Mouse (Mus musculus) midbrain, postnatal 0 days (tissue): ENCODE measurements around the gene Prkab2. TPM values are rescaled to one million over a fixed set of nuclear protein-coding genes. Genes with fewer than 3 reads are reported as not detected.

Source experiments
- ATAC-seq: fragments of 200-750 bp; cut with Nextera tagmentation; 2 replicates; pipeline ENCODE4 v1.8.0; 2017; ENCODE audit warnings: moderate number of reproducible peaks, mild to moderate bottlenecking, moderate TSS enrichment, moderate library complexity; ENCODE audit not compliant: low FRiP score
- DNase-seq: peaks from one replicate; pipeline ENCODE4 v3.0.0-alpha.2; 2015; ENCODE audit warnings: low spot score
- H3K27ac ChIP-seq: fragments of 300-500 bp; sonication (generic); 2 replicates; pipeline ENCODE4 v1.5.1; 2014; ENCODE audit warnings: low read depth, mild to moderate bottlenecking, low read length, mixed read lengths
- H3K27me3 ChIP-seq: fragments of 300-500 bp; sonication (generic); 2 replicates; pipeline ENCODE4 v1.6.1; 2014; ENCODE audit warnings: low read length, control low read depth, mixed read lengths; ENCODE audit not compliant: insufficient read depth
- H3K36me3 ChIP-seq: fragments of 300-500 bp; sonication (generic); 2 replicates; pipeline ENCODE4 v1.6.1; 2014; ENCODE audit warnings: low read length, control low read depth, mixed read lengths; ENCODE audit not compliant: insufficient read depth
- H3K4me1 ChIP-seq: fragments of 300-500 bp; sonication (generic); 2 replicates; pipeline ENCODE4 v1.6.1; 2014; ENCODE audit warnings: mild to moderate bottlenecking, control low read depth, antibody characterized with exemption, low read length, mixed read lengths; ENCODE audit not compliant: insufficient read depth
- H3K4me2 ChIP-seq: fragments of 300-500 bp; sonication (generic); 2 replicates; pipeline ENCODE4 v1.6.1; 2014; ENCODE audit warnings: low read depth, mild to moderate bottlenecking, low read length, mixed read lengths; ENCODE audit not compliant: poor library complexity, severe bottlenecking
- H3K4me3 ChIP-seq: fragments of 300-500 bp; sonication (generic); 2 replicates; pipeline ENCODE4 v1.5.1; 2014; ENCODE audit warnings: low read depth, mild to moderate bottlenecking, low read length, moderate library complexity
- H3K9ac ChIP-seq: fragments of 300-500 bp; sonication (generic); replicated peaks from 2 replicates; pipeline ENCODE4 v1.6.1; 2014; ENCODE audit warnings: mild to moderate bottlenecking, low read length, moderate library complexity, mixed read lengths; ENCODE audit not compliant: poor library complexity, severe bottlenecking
- H3K9me3 ChIP-seq: fragments of 300-500 bp; sonication (generic); 2 replicates; pipeline ENCODE4 v1.6.1; 2016; ENCODE audit warnings: low read length, control low read depth
- CTCF ChIP-seq: IDR thresholded peaks from 2 replicates; pipeline ENCODE4 v1.5.1; 2016; ENCODE audit warnings: antibody characterized with exemption, mild to moderate bottlenecking
- WGBS: fragments of 180-500 bp; shearing (Covaris S2); extraction: QIAGEN DNeasy Blood & Tissue Kit; methylation state at CpG from one replicate; pipeline ENCODE4 v1.1.7; 2014; 5-methylcytosine and 5-hydroxymethylcytosine counted together
- polyA plus RNA-seq: library from polyadenylated mRNA; unstranded; fragments of >200 nt; fragmentation: Nextera tagmentation; extraction: Ambion mirVana; gene quantifications from 2 replicates; pipeline ENCODE4 v1.2.1, GENCODE M21; 2015
- total RNA-seq: library from RNA; depleted of rRNA; stranded (reverse); fragments of >200 nt; gene quantifications from 2 replicates; pipeline ENCODE4 v1.2.3, GENCODE M21; 2014; rRNA removed

Prkab2 gene
- total RNA-seq (30.4 and 33.1 TPM in 2 replicates), polyA plus RNA-seq (17.6 and 18.1 TPM in 2 replicates)

DNA sequence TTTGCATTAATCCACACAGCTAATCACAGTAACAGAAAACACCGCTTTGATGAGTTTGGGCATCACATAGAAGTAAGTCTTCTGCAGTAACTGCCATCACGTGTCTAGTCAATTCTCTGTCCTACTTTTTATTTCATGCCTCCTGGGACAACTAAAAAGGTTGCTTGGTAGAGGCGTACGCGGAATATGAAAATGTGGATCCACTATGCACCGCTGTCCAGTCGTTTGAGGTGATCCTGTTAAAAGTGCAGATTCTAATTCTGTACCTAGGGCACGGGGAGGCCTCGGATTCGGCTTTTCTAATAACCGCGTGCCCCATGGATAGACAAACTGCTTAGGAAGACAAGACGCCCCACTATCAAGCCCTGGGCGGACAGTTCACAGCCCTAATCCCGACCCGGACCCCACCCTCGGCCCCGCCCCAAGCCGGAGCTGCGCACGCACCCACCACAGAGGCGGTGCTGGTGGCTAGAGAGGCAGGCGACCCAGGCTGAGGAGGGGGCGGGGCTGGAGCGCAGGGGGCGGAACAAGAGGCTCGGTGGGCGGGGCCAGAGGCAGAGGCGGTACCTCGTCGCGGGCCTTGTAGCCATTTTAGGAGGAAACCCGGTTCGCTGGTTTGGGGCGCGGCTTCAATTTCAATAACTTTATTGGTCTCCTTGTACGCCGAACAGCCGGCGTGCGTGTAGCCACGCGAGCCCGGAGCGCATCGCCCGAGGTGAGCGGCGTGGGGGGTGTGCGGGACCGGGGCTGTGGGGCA is at the start of gene Prkab2:
TSS of gene Prkab2 (plus strand) at position 539 of the 757 bp plus-strand sequence.
- Histone ChIP-seq H3K9ac (peak within 1 kb of the TSS; percentile 66), H3K4me2 (peak within 1 kb of the TSS; percentile 81), H3K36me3 (peaks cover 6% of the 10 kb centered on the region; the same call in 1 of the 2 replicates), H3K27me3 (no peaks in the 10 kb centered on the region), H3K4me3 (peak within 1 kb of the TSS; percentile 74), H3K4me1 (no peaks in the 10 kb centered on the region), H3K27ac (peak within 1 kb of the TSS; percentile 65), H3K9me3 (no peaks in the 10 kb centered on the region)
- TF ChIP-seq CTCF, result no peak
- DNase-seq (peak; percentile 98), ATAC-seq (peak; percentile 95)
- 2% methylated on average over 51 of the region's 51 CpGs for WGBS

DNA sequence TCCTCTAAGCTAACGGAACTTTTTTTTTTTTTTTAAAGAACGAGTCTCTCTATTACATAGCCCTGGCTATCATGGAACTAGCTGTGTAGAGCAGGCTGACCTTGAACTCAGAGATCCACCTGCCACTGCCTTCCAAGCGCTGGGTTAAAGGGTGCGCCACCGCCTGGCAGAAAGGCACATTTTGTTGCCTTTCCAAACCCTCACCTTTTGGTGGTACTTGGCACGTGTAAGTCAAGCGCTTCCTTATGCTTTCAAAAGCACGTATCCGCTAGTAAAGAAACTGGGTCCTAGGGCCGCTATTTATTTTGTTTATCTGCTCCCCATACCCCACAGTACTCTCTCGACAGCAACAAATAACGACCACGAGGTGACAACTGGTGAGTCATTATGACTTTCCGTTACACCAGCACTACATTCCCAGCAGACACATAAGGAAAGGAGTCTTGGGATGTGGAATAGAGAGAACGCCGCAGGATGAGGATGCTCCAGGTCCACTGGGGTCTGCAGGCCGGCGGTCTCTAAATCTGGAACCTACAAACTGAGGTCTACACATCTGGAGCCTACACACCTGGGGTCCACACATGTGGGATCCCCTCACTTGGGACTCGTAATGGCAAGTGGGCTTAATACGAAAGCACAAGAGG is 48.7 kb upstream of the Prkab2 start:
- H3K27ac ChIP-seq, result peak overlapping the region; percentile 85; the same call in 1 of the 2 replicates

DNA sequence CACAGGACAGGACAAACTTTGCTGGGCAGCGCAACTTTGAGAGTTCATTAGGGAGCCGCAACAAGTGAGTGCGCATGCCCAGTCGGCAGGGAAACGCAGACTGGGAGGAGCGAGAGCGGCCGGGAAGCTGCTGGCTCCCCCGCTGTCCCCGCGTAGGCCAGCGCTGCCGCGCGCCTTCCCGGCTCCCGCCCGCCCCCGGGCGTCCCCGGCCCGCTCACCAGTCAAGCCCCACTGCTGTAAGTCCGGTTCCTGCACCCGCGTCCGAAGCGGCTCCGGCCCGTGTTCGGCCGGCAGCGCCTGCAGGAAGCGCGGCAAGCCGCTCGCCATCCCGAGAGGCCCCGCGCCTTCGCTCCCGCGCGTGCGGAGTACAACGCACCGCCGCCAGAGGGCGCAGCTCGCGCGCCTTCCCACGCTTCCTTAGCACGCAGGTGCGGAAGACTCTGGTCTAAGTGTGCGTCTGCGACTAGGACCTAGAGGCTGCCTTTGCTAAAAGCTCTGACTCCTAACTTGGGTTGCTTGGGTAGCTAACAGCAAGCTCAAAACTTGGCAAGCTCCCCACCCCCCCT is 48.1 kb upstream of the Prkab2 start, which contains the start of gene Chd1l:
TSS of gene Chd1l (minus strand) at position 359 of the 566 bp plus-strand sequence.
- Histone ChIP-seq H3K4me1 (peaks cover 3% of the 10 kb centered on the region; the same call in 1 of the 2 replicates), H3K27ac (peak within 1 kb of the TSS; percentile 85), H3K4me3 (peak within 1 kb of the TSS; percentile 80), H3K27me3 (no peaks in the 10 kb centered on the region), H3K4me2 (peak within 1 kb of the TSS; percentile 70), H3K9ac (peak within 1 kb of the TSS; percentile 76), H3K9me3 (no peaks in the 10 kb centered on the region), H3K36me3 (no peaks in the 10 kb centered on the region)
- peak; percentile 96 for TF ChIP-seq CTCF
- DNase-seq, result peak; percentile 90
- WGBS, result under 1% methylated on average over 45 of the region's 56 CpGs
- peak; percentile 94 for ATAC-seq

More for the DNA sequence above, 48.7 kb upstream of the Prkab2 start:
- no peak; the same call in 1 of the 2 replicates for ATAC-seq
- Histone ChIP-seq H3K9ac (peak overlapping the region; percentile 76), H3K36me3 (no peaks in the 10 kb centered on the region), H3K4me1 (peaks cover 3% of the 10 kb centered on the region; the same call in 1 of the 2 replicates), H3K9me3 (no peaks in the 10 kb centered on the region), H3K4me3 (peak overlapping the region; percentile 80), H3K27me3 (no peaks in the 10 kb centered on the region), H3K4me2 (peak overlapping the region; percentile 70)
- TF ChIP-seq CTCF, result peak; percentile 50
- 4% methylated on average over 20 of the region's 20 CpGs for WGBS
- peak; percentile 9 for DNase-seq

DNA sequence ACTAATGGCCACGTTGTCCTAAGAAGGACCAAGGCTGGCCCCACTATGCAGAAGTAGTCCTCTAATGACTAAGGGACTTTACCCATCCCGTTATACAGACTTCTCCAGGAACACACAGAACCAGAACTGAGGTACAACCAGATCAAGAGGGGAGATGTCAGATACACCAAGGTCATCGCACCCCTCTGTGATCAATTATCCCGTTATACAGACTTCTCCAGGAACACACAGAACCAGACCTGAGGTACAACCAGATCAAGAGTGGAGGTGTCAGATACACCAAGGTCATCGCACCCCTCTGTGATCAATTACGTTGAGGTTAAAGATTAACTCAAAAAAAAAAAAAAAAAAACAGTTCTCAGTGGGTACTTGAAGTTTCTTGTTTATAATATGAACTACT is 47.0 kb upstream of the Prkab2 start:
- Histone ChIP-seq H3K27me3 (no peaks in the 10 kb centered on the region), H3K4me3 (no peak overlapping the region), H3K9ac (no peak overlapping the region), H3K36me3 (no peaks in the 10 kb centered on the region), H3K4me1 (peaks cover 3% of the 10 kb centered on the region; the same call in 1 of the 2 replicates), H3K27ac (no peak overlapping the region), H3K9me3 (no peaks in the 10 kb centered on the region), H3K4me2 (no peak overlapping the region)
- no peak for TF ChIP-seq CTCF
- DNase-seq (no peak), ATAC-seq (no peak)
- 92% methylated on average over 6 of the region's 6 CpGs for WGBS

DNA sequence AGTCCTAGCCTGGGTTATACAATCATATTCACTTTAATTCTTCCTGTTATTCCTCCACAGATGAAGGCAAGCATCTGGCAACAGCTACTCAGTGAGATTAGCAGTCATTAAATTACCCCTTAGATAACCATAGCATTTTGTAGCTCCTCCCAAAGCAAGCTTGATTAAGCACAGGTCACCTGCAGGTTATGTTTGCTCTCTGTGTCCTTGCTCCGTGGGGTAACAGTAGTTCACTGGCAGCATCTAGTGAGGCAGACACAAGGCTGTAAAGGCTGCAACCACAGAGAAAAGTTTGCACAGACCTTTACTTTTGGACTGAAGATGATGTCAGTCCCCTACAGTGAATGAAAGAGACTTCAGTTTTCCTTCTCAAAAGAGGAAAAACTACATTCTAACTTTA is 42.8 kb upstream of the Prkab2 start:
- no peak overlapping the region for H3K4me2 ChIP-seq
- no peak overlapping the region for H3K4me3 ChIP-seq
- ATAC-seq, result no peak
- no peaks in the 10 kb centered on the region for H3K4me1 ChIP-seq
- H3K9me3 ChIP-seq, result no peaks in the 10 kb centered on the region
- WGBS, result 40% methylated on average over 1 of the region's 1 CpGs
- no peak overlapping the region for H3K27ac ChIP-seq
- H3K9ac ChIP-seq, result no peak overlapping the region
- TF ChIP-seq CTCF, result no peak
- no peaks in the 10 kb centered on the region for H3K36me3 ChIP-seq
- no peak for DNase-seq
- H3K27me3 ChIP-seq, result no peaks in the 10 kb centered on the region
